Mouse (Mus musculus) CH12.LX (cell line): ENCODE measurements at regions not wholly inside any gene's neighbourhood (a gene's known extent, or its start where the extent isn't known, plus 50 kb on each side); places are given as distances from the start of the nearest gene placed in this dataset.

ENCODE experiments used
- CTCF ChIP-seq, 2 experiments: IDR thresholded peaks in 1 of 2; conservative IDR thresholded peaks in 1 of 2; 2 replicates each; pipeline ENCODE4 v1.5.1; 2011 to 2012; ENCODE audit warnings: low read depth in 2 of 2, low read length in 2 of 2, improper control_type of control experiment in 1 of 2, inconsistent platforms in 1 of 2, mild to moderate bottlenecking in 1 of 2, moderate library complexity in 1 of 2
- ETS1 ChIP-seq: conservative IDR thresholded peaks from 2 replicates; pipeline ENCODE4 v1.6.1; 2012; ENCODE audit warnings: low read depth, mild to moderate bottlenecking, inconsistent platforms, low read length, improper control_type of control experiment, moderate library complexity
- MYC ChIP-seq: IDR thresholded peaks from 2 replicates; pipeline ENCODE4 v1.6.1; 2011; ENCODE audit warnings: low read depth, mild to moderate bottlenecking, improper control_type of control experiment, low read length
- POLR2A ChIP-seq: IDR thresholded peaks from 2 replicates; pipeline ENCODE4 v1.6.1; 2011; ENCODE audit warnings: low read depth, mild to moderate bottlenecking, improper control_type of control experiment, low read length
- POLR2AphosphoS2 ChIP-seq: IDR thresholded peaks from 2 replicates; pipeline ENCODE4 v1.6.1; 2011; ENCODE audit warnings: low read depth, low read length, improper control_type of control experiment
- ZC3H11A ChIP-seq: IDR thresholded peaks from 2 replicates; pipeline ENCODE4 v1.6.1; 2012; ENCODE audit warnings: low read depth, mild to moderate bottlenecking, inconsistent platforms, low read length, improper control_type of control experiment

DNA sequence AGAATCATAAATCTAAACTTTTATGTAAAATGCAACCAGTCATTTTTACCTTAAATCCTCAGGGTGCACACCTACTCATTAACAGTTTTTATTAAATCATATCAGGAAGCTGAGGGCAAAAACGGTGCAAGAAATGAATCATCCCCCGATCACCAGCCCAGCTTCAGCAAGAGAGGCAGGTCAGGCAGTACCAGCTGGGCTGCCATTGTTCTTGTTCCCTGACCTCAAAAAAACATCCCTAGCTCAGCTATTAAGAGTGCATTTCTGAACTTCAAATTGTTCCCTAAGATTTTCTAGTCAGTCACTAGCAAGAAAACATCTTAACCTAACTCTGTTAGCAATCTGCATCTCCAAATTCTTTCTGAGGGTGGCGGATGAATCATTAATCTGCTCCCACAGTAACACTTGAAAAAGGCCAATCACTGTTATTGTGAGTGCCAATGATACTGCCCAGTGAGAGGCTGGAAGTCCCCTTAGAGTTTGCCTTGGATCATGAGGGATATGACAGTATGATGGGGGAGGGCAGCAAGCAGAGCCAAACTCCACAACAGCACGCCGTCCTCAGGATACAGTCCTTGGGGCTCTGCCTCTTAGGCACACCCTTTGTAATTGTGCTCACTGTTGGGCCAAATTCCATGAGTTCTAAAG lies 115.3 kb downstream of the Glrx3 start:
- TF ChIP-seq POLR2A = no peak
- no peak for TF ChIP-seq CTCF (conservative IDR thresholded peaks at IDR 0.05 in 1 of 2, IDR thresholded peaks at IDR 0.05 in 1 of 2; ENCODE audit: low read depth in 2 of 2, low read length in 2 of 2)
- no peak for TF ChIP-seq MYC
- no peak for TF ChIP-seq ETS1
- TF ChIP-seq POLR2AphosphoS2 = no peak
- no peak for TF ChIP-seq ZC3H11A
